In genomic region chr19:40240838-40241689, GRCm38 (mm10) we compare ENCODE assay signal across 8 mouse cellular contexts. TPM values are rescaled to one million over a fixed set of nuclear protein-coding genes. Genes with fewer than 3 reads are reported as not detected.
DNase-seq lines count a peak whose midpoint lies in the region; ATAC-seq lines count a peak whose summit lies in the region.

No protein-coding gene starts in this region.

- WGBS in neural tube, embryonic 11.5 days = 52% methylated on average over 14 of the region's 14 CpGs
- WGBS in embryonic facial prominence, embryonic 12.5 days = 46% methylated on average over 14 of the region's 14 CpGs
- 47% methylated on average over 14 of the region's 14 CpGs for WGBS in heart, embryonic 10.5 days
- 74% methylated on average over 14 of the region's 14 CpGs for WGBS in limb, embryonic 10.5 days

- H3K4me2 ChIP-seq in neural tube, embryonic 11.5 days (ENCODE audit: low read depth) = no peak overlapping the region
- 0 out of 2 replicates have a peak overlapping the region, but pooled peaks have one; percentile 13 for H3K4me2 ChIP-seq in embryonic facial prominence, embryonic 12.5 days (replicated peaks)

- DNase-seq in neural tube, embryonic 11.5 days (ENCODE audit: low spot score) = peak; percentile 38
- no peak for DNase-seq in neural tube, embryonic 10.5 days (ENCODE audit: extremely low spot score, low spot score)
- no peak for DNase-seq in heart, embryonic 10.5 days (ENCODE audit: low spot score)
- no peak for DNase-seq in limb, embryonic 10.5 days (ENCODE audit: low spot score)
- peak; percentile 77 for DNase-seq in retina, postnatal 1 day
- DNase-seq in thymus, adult 18-20 months = no peak
- no peak for DNase-seq in cerebellum, adult 9-10 months

- no peaks in the 10 kb centered on the region for H3K9me3 ChIP-seq in neural tube, embryonic 11.5 days (ENCODE audit: control insufficient read depth, low read length)
- no peaks in the 10 kb centered on the region for H3K9me3 ChIP-seq in embryonic facial prominence, embryonic 12.5 days
- H3K9me3 ChIP-seq in heart, embryonic 10.5 days = no peaks in the 10 kb centered on the region
- H3K9me3 ChIP-seq in limb, embryonic 10.5 days (replicated peaks) = no peaks in the 10 kb centered on the region

- no peaks in the 10 kb centered on the region for H3K27me3 ChIP-seq in neural tube, embryonic 11.5 days (ENCODE audit: control insufficient read depth, insufficient read depth, low read length)
- no peaks in the 10 kb centered on the region for H3K27me3 ChIP-seq in embryonic facial prominence, embryonic 12.5 days
- no peaks in the 10 kb centered on the region for H3K27me3 ChIP-seq in heart, embryonic 10.5 days (ENCODE audit: insufficient read depth, poor library complexity, severe bottlenecking)
- H3K27me3 ChIP-seq in limb, embryonic 10.5 days (ENCODE audit: low read depth, poor library complexity, severe bottlenecking) = no peaks in the 10 kb centered on the region

- no peak overlapping the region for H3K4me3 ChIP-seq in neural tube, embryonic 11.5 days (ENCODE audit: low read depth, low read length)
- H3K4me3 ChIP-seq in embryonic facial prominence, embryonic 12.5 days = no peak overlapping the region
- no peak overlapping the region for H3K4me3 ChIP-seq in heart, embryonic 10.5 days
- no peak overlapping the region for H3K4me3 ChIP-seq in limb, embryonic 10.5 days

- H3K9ac ChIP-seq in neural tube, embryonic 11.5 days (ENCODE audit: low read length) = 0 out of 2 replicates have a peak overlapping the region, but pooled peaks have one; percentile 10
- H3K9ac ChIP-seq in embryonic facial prominence, embryonic 12.5 days = no peak overlapping the region

- ATAC-seq in neural tube, embryonic 11.5 days (ENCODE audit: insufficient read depth, low FRiP score, low TSS enrichment) = no peak
- ATAC-seq in embryonic facial prominence, embryonic 12.5 days (ENCODE audit: insufficient number of reproducible peaks, insufficient read depth, low FRiP score, low TSS enrichment) = no peak

- H3K27ac ChIP-seq in neural tube, embryonic 11.5 days (ENCODE audit: low read depth, low read length) = no peak overlapping the region
- H3K27ac ChIP-seq in embryonic facial prominence, embryonic 12.5 days = peak overlapping the region; percentile 69
- peak overlapping the region; percentile 69 for H3K27ac ChIP-seq in heart, embryonic 10.5 days
- H3K27ac ChIP-seq in limb, embryonic 10.5 days = peak overlapping the region; percentile 54; the same call in 1 of the 2 replicates

- no peaks in the 10 kb centered on the region for H3K36me3 ChIP-seq in neural tube, embryonic 11.5 days (ENCODE audit: control insufficient read depth, insufficient read depth, low read length)
- H3K36me3 ChIP-seq in embryonic facial prominence, embryonic 12.5 days = no peaks in the 10 kb centered on the region
- H3K36me3 ChIP-seq in heart, embryonic 10.5 days = peaks cover 18% of the 10 kb centered on the region
- H3K36me3 ChIP-seq in limb, embryonic 10.5 days = no peaks in the 10 kb centered on the region

- no peaks in the 10 kb centered on the region for H3K4me1 ChIP-seq in neural tube, embryonic 11.5 days (ENCODE audit: control insufficient read depth, insufficient read depth, low read length)
- peaks cover 12% of the 10 kb centered on the region for H3K4me1 ChIP-seq in embryonic facial prominence, embryonic 12.5 days
- H3K4me1 ChIP-seq in heart, embryonic 10.5 days = peaks cover 43% of the 10 kb centered on the region
- peaks cover 6% of the 10 kb centered on the region; the same call in 1 of the 2 replicates for H3K4me1 ChIP-seq in limb, embryonic 10.5 days

RNA-seq across cellular contexts. Expression of gene Pdlim1, which starts 30.6 kb away (rescaled TPM):
- 120 and 143 TPM in 2 replicates for polyA plus RNA-seq in neural tube, embryonic 11.5 days (2014; fragmentation: Nextera tagmentation; extraction: Ambion mirVana)
- polyA plus RNA-seq in embryonic facial prominence, embryonic 12.5 days (2016; fragmentation: Nextera tagmentation; extraction: Ambion mirVana) = 105 TPM in 2 replicates
- polyA plus RNA-seq in heart, embryonic 10.5 days (2016; fragmentation: Nextera tagmentation; extraction: Ambion mirVana) = 262 and 337 TPM in 2 replicates
- 63.2 and 63.7 TPM in 2 replicates for polyA plus RNA-seq in limb, embryonic 10.5 days (2016; fragmentation: Nextera tagmentation; extraction: Ambion mirVana)

RNA-seq across cellular contexts. Expression of gene Cyp2c70, which starts 53.9 kb away (rescaled TPM):
- not detected in 2 replicates for polyA plus RNA-seq in neural tube, embryonic 11.5 days (2014; fragmentation: Nextera tagmentation; extraction: Ambion mirVana)
- polyA plus RNA-seq in embryonic facial prominence, embryonic 12.5 days (2016; fragmentation: Nextera tagmentation; extraction: Ambion mirVana) = not detected in 2 replicates
- polyA plus RNA-seq in heart, embryonic 10.5 days (2016; fragmentation: Nextera tagmentation; extraction: Ambion mirVana) = 0.98 TPM in 1 of 2 replicates, not detected in the other
- not detected in 2 replicates for polyA plus RNA-seq in limb, embryonic 10.5 days (2016; fragmentation: Nextera tagmentation; extraction: Ambion mirVana)

Comparison
In these comparisons a context has a peak if more than half of its experiments do, and no peak if none do; other contexts are left out.
1. DNase-seq: peak in neural tube, embryonic 11.5 days (single experiment) and retina, postnatal 1 day (single experiment); none in neural tube, embryonic 10.5 days (single experiment), heart, embryonic 10.5 days (single experiment), limb, embryonic 10.5 days (single experiment), thymus, adult 18-20 months (0 of 2) and cerebellum, adult 9-10 months (single experiment).